Mouse (Mus musculus) frontal cortex, postnatal 10 days (tissue): ENCODE results near the gene Sox14.

Source experiments
- DNase-seq, 2 experiments: peaks; one replicate each; pipeline ENCODE4 v3.0.0; 2022; ENCODE audit warnings: low spot score in 2 of 2, mixed read lengths in 1 of 2

Sox14 gene

DNA sequence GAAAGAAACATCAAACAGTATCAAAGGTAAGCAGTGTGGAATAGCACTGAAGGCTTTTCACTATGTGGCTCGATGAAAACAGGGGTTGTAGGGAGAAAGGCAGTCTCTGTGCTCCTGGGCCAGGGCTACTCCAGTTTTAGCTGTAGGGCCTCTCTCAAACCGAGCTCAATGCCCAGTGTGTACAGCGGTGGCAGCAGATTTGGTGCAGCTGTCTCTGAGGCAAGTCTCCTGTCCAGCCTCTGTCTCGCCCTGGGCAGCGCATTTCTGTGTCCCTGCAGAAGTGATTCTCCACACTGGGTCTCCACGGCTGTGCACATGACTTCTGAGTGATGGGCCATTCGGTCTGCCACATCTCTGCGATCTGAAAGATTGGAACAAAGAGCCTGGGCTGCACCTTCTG is 27.6 kb downstream of the Sox14 start:
- no peak for DNase-seq

DNA sequence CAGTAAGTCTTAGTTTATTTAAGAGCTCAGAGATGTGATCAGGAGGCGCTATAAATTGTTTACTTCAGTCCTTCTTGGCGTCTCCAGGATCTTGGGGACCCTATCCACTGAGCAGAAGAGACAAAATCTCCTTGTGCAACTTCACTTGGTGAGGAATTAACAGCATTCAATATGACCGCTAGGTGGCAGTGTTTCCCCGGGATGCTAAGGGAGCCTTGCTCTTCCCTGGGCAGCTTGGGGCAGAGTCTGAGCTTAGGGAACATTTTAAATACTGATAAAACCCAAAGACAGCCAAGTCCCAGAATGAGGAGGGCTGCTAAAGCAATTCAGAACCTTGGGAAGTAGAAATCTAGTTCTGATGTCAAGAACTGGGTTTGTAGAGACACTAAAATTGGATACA is 29.1 kb downstream of the Sox14 start:
- peak; percentile 22 to 72 for DNase-seq

DNA sequence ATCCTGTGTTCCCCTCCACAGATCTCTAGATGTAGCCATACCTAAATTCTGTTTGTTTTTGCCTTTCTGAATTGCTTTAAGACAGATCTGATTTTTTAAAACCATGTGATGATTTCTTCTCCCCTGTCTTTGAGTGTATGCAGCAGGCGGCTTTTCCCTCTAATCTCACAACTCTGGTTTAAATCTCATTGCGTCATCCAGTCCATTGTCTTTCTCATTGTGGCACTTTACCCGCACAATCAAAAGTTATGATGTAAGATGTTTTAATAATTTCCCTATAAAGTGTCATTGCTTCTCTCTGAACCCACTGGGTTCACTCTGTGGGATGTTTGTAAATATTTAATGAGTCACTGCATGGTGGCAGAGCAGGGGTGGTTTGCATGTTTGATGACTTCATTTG is 36.6 kb downstream of the Sox14 start:
- no peak for DNase-seq

DNA sequence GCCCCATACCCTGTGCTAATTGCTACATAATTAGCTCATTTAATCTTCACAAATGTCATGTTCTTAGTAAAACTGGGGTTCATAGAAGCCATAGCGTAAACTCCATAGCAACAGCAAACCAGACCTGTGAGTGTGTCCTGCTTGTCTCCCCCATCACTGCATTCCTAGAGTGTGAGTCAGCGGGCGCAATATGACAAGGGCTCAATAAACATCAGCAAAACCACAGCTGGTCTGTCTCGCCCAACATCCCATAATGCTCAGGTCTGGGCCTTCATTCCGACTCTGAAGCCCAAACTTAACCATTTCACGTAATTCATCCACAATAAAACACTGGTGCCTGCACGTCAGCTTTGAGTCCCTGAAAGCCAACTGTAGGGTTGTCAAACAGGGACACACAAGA is 37.1 kb downstream of the Sox14 start:
- no peak for DNase-seq

DNA sequence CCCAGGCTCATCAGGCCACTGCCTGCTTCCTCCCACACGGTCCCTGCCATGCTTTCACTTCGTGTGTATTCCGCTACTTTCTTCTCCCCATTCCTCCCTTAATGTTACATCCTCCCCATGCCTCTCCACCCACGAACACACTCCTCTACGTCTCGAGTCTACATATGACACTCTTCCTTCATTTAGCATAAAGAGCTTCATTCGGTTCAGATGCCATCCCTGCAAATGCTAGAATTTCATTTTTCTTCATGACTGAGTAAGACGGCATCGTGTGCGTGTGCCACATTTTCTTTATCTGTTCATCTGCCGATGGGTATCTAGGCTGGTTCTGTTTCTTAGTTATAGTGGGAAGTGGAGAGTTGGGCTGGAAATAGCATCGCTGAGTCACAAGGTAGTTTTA is 39.3 kb downstream of the Sox14 start:
- no peak for DNase-seq

DNA sequence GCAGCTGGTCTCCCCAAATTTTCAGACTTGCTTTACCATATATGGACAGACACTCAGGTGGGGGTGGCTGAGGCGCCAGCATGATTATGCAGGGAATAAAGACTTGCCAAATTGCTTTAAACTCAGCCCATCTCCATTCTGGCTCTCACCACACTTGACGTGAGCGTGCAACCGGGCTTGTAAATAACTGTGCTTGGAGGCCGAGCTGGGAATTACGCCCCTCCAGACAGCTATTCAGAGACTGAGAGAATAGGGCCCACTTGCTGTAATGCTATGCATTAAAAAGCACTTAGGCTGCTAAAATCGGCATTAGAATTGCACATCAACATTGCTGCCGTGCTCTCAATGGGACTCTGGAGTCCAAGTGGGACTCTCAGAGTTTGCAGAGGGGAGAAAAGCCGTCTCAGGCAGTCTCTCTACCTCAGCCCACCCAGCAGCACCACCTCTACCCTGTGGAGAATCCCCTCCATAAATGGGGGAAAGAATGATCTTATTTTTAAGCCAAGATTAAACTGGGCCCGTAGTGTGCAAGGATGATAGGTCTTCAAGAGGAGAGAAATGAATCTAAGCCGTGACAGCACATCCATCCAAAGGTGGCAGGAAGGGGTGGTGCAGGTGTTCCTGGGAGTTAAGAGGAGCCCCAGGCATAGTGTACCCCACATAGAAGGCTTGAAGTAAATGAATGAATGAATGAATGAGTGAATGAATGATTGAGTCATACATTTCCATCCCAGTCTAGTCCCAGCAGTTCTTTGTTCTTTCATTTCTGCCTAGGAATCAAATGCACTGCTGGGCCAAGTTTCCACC is 40.1 kb downstream of the Sox14 start:
- DNase-seq = no peak
